Mouse (Mus musculus) spleen, adult 12 weeks (tissue): ENCODE measurements around the gene Nudt7.

Experiments used
- DNase-seq: peaks from one replicate; pipeline ENCODE4 v3.0.0; 2022; ENCODE audit warnings: low spot score

The Nudt7 gene

DNA sequence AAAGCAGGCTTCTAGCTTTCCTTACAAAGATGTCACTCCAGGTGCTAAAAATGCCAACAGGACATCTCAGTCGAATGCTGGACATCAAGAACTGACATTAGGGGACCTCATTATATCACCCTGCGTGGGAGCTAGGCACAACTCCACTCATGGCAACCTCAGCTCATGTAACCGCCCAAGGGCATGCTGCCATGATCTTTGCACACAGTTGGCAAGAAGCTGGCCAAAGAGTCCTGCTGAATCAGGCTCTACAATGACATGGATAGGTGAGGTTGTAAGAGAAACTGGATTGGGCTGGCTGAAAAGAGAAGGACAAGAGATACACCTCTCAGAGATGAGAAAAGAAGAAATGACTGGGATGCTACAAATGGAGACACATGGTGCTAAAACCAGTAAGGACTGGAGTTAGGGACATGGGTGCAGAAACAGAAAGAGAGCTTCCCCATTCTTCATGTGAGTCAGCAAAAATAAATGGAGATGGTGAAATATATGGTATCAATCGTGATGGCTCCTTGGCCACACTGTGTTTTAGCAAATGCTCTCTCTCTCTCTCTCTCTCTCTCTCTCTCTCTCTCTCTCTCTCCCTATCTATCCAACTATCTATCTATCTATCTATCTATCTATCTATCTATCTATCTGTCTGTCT is 10.4 kb downstream of the Nudt7 start:
- DNase-seq, result no peak

DNA sequence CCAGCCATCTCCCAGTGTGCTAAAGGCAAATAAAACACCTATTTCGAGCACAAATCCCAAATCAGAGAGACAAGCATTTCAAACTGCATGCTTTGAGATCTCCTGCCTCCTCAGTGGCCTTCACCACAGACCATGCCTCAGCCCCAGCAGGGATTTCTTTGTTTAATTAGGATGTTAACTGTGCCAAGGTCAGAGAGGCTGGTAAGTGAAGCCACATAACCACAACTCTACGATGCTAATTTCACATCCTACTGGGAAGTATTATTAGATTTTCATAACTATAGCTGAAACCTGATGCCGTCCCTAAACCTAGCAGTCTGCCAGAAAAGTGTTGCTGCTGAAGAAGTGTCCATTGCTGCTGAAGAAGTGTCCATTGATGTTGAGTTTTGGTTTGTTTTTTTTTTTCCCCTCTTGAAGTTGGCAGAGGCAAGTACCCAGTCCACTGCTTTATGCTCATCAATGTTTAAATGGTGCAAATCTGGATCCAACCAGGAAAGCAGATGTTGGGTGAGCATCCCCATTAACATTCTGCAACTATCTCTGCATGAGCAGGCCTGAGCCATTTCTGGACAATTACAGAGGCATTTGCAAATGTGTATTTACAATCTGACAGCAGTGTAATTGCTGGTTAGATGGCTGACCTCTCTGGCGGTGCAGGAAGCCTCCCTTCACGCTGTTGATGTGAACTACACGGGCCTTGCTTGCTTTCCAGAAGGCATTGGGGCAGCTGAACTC is 20.1 kb downstream of the Nudt7 start:
- no peak for DNase-seq

DNA sequence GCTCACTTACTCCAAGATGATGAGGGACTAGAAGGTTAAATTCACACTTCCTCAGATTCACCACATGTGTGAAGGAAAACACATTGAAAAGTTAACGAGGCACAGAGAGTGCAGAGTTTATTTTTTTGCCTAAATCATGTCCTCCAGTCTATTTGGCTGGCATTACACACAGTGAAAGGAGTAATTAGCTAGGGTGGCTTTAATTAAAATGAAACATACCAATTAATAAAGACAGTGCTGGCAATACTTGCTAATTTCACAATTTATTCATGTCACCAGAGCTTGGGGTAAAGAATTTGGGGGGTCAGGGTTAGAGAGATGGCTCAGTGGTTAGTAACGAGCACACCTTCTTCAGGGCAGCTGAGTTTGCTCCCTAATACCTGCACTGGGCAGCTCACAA is 25.2 kb downstream of the Nudt7 start:
- no peak for DNase-seq

DNA sequence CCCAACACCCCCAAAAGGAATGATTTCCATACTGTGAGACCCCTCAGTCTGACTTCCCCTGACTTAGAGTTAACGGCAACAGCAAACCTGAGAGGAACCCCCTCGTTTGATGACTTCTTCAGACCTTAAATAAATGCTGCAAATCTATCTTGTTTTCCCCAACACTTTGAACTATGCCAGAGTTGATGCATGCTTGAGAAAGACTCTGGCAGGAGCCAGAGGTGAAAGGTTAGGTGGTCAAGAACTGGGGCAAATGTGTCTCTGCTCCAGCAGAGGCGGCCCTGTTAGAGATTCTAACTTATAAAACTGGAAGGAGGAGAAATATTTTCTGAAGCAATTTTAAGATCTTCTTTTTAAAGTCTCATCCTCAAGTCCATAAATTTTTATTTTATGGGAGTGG is 26.3 kb downstream of the Nudt7 start:
- DNase-seq, result no peak

DNA sequence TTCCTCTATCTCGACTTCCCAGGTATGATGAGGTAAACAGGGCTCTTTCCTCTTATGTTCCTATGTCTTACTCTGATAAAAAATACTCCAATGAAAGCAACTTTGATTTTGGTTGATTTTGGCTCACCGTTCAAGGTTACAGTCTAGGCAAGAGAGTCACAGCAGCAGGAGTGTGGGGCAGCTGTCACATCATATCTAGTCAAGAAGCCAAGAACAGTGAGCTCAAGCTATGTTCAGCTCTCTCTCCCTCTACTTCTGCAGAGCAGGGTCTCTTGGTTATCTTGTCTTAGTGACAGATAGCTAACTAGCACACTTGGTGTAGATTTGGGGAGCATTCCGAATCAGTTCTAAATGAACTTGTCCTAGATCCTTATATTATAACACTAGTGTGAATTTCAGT is 30.5 kb downstream of the Nudt7 start:
- DNase-seq, result no peak

DNA sequence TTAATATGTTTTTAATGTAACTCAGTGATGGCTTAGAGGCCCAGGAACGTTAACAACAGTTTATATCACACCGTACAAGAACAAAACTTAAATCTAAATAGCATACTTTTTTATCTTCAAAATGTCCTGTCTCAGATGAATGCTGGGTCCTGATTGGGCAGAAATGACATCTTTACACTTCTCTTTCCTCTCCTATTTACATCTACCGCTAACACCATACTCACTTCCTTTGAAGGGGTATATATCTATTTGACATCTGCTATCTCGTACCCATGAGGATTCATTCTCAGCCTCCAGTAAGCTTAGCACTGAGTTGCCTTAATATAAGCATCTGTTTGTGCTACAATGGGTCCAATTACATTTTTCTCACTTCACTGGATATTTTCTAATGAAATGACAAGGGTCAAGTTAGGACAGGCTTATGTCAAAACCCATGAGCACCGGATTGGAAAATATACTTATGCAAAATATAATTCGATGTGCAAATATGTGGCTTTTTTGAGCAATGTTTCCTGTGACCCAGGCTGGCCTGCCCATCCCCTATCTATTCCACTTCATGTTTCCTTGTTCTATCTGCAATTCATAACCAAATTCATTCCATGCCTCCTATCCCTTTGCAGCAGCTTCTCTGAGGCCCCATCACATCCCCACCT is 31.2 kb downstream of the Nudt7 start:
- no peak for DNase-seq

DNA sequence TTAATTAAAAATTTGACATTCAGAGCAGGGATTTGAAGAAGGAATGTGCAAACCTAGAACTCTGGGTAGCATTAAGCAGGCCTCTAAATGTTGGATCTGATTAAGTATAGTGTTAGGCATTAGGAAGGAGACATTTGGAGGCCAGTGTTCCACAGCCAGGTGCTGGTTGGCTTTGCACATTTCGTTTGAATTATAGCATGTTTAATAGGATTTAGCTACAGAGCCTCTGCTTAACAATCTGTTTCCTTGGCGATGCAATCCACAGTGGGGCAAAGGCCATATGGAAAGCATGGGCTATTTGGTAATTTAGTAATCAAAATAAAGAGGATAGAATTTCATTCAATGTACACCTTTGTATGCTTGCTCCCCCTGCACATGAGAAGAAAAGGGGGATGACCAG is 32.4 kb downstream of the Nudt7 start:
- no peak for DNase-seq

DNA sequence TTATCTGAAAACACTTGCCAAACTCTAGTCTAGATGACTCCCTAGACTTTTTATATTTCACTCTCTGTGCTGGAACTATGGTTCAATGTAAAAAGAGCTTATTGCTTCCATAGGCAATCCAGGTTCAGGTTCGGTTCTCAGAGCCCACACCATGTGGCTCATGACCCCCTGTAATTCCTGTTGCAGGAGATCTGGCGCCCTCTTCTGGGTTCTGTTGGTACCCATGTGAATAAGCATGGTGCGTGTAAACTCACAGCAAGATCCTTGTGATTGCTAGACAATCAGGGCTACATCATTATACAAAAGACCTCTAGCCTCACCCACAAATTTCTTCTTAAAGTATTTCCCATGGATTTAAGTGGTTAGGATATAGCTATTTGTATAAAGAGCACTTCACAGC is 43.4 kb downstream of the Nudt7 start:
- DNase-seq, result no peak

DNA sequence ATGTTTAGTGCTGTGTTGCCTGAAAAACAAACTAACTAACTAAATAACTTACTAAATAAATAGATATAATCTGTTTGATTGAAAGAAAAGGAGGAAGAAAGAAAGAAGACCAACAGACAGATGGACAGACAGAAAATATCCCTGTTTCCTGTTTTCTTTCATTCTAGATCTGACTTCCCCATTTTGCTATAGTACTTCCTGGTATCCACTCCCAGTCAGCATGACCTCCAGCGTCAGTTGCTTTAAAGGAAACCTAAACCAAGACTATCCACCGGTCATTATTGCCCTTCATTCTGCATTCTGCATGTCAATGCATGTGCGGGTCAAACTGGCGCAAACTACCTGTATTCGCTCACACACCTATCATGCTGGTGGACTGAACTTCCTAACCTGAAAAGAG is 60.0 kb downstream of the Nudt7 start:
- DNase-seq, result no peak

DNA sequence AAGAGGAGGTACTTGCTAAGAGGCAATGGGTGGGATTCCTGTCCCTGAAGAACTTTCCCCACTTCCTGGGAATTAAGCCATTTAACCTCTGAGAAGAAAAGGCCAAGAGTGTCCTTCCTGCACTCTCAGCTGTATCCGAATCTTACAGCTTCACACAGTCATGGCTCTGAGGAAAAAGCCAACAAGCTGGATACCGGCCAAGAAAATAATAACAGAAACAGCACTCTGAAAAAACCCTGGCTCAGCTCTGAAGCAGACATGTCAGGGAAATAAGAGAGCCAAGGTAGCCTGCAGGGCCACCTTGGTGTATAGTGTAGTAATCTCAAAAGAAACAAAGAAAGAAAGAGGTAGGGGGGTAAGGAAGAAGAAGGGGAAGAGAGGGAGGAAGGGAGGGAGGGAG is 65.6 kb downstream of the Nudt7 start:
- no peak for DNase-seq
